Mouse (Mus musculus) heart, embryonic 14.5 days (tissue): ENCODE measurements around the gene Hspd1. TPM values are rescaled to one million over a fixed set of nuclear protein-coding genes. Genes with fewer than 3 reads are reported as not detected.
"Not testable (repeated sequence)": the region's sequence is repeated elsewhere in the genome, so short reads cannot be mapped to it uniquely, and the experiment has no call there.

ENCODE experiments used
- ATAC-seq: fragments of 200-750 bp; cut with Nextera tagmentation; 2 replicates; pipeline ENCODE4 v1.8.0; 2017; ENCODE audit warnings: low read depth, moderate TSS enrichment; ENCODE audit not compliant: insufficient number of reproducible peaks, insufficient read depth, low FRiP score
- H3K27ac ChIP-seq, 2 experiments: fragments of 200-500 bp in 1 of 2; fragments of 300-500 bp in 1 of 2; sonication (generic) in 1 of 2; replicated peaks in 1 of 2; 2 replicates each; pipeline ENCODE4 v1.5.1; 2012 to 2014; ENCODE audit warnings: low read depth in 2 of 2, low read length in 2 of 2, control low read depth in 1 of 2, mild to moderate bottlenecking in 1 of 2, mixed read lengths in 1 of 2; ENCODE audit not compliant: control insufficient read depth in 1 of 2, insufficient read depth in 1 of 2
- H3K27me3 ChIP-seq: fragments of 300-500 bp; sonication (generic); 2 replicates; pipeline ENCODE4 v1.6.1; 2014; ENCODE audit warnings: mild to moderate bottlenecking, low read length, control low read depth; ENCODE audit not compliant: control insufficient read depth, insufficient read depth
- H3K36me3 ChIP-seq: fragments of 300-500 bp; sonication (generic); 2 replicates; pipeline ENCODE4 v1.6.1; 2014; ENCODE audit warnings: mild to moderate bottlenecking, control low read depth, low read length, mixed read lengths; ENCODE audit not compliant: control insufficient read depth, insufficient read depth
- H3K4me1 ChIP-seq, 2 experiments: fragments of 200-500 bp in 1 of 2; fragments of 300-500 bp in 1 of 2; sonication (generic) in 1 of 2; 2 replicates each; pipeline ENCODE4 v1.6.1; 2012 to 2014; ENCODE audit warnings: low read length in 2 of 2, control low read depth in 1 of 2, mixed read lengths in 1 of 2; ENCODE audit not compliant: control insufficient read depth in 2 of 2, insufficient read depth in 2 of 2
- H3K4me2 ChIP-seq: fragments of 300-500 bp; sonication (generic); 2 replicates; pipeline ENCODE4 v1.6.1; 2014; ENCODE audit warnings: mild to moderate bottlenecking, low read length
- H3K4me3 ChIP-seq, 2 experiments: fragments of 200-500 bp in 1 of 2; fragments of 300-500 bp in 1 of 2; sonication (generic) in 1 of 2; 2 replicates each; pipeline ENCODE4 v1.5.1; 2012 to 2014; ENCODE audit warnings: low read length in 2 of 2, mild to moderate bottlenecking in 2 of 2, control low read depth in 1 of 2, low read depth in 1 of 2, moderate library complexity in 1 of 2; ENCODE audit not compliant: control insufficient read depth in 1 of 2, insufficient read depth in 1 of 2
- H3K9ac ChIP-seq: fragments of 300-500 bp; sonication (generic); 2 replicates; pipeline ENCODE4 v1.6.1; 2014; ENCODE audit warnings: mild to moderate bottlenecking, low read length
- H3K9me3 ChIP-seq: fragments of 300-500 bp; sonication (generic); 2 replicates; pipeline ENCODE4 v1.6.1; 2016; ENCODE audit warnings: low read length, control low read depth; ENCODE audit not compliant: control insufficient read depth
- WGBS: fragments of 180-500 bp; shearing (Covaris S2); extraction: QIAGEN DNeasy Blood & Tissue Kit; methylation state at CpG from one replicate; pipeline ENCODE4 v1.1.7; 2014; 5-methylcytosine and 5-hydroxymethylcytosine counted together
- polyA plus RNA-seq: library from polyadenylated mRNA; unstranded; fragments of >200 nt; fragmentation: Nextera tagmentation; extraction: Ambion mirVana; gene quantifications from 2 replicates; pipeline ENCODE4 v1.2.1, GENCODE M21; 2014

Hspd1 gene
- polyA plus RNA-seq, 1 experiment from 2014 or later = 380 TPM

DNA sequence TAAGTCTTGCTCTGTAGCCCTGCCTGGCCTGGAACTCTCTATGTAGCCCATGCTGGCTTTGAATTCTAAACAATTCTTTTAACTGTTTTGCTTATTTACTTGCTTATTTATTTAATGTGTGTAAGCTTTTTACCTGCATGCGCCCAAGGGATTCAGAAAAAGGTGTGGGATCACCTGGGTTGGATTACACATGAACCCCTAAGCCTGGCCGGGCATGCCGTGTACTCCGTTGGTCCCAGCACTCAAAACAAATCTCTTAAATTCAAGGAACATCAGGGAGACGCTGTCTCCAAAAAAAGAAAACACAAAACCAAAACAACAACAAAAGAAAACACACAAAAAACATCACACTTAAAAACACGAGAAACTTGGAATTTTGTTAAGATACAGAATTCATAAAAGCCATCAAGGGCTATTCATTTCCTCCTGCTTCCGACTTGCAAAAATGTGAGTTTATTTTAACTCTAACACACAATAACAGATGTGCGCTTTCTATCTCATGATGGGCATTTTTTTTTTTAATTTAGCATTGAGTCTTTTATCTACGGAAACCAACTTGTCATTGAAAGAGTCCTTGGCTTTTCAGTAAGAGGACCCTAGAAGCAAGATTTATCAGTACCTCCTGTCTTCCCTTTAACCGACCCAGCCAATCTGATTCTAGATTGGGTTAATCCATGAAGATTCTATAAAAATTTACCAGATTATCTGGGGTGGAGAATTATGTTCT is 42.3 kb upstream of the Hspd1 start:
- Histone ChIP-seq H3K4me1 (peaks cover 0 to 15% of the 10 kb centered on the region in 2 experiments; a peak in 2 of 4 replicates), H3K27me3 (no peaks in the 10 kb centered on the region), H3K9me3 (no peaks in the 10 kb centered on the region), H3K9ac (peak overlapping the region; percentile 99), H3K4me3 (peak overlapping the region; percentile 50 to 96), H3K36me3 (0 out of 2 replicates have a peak, but pooled peaks cover 3% of the 10 kb centered on the region), H3K27ac (peak overlapping the region; percentile 68 to 98), H3K4me2 (peak overlapping the region; percentile 78)
- ATAC-seq = no peak
- 68% methylated on average over 10 of the region's 10 CpGs for WGBS

DNA sequence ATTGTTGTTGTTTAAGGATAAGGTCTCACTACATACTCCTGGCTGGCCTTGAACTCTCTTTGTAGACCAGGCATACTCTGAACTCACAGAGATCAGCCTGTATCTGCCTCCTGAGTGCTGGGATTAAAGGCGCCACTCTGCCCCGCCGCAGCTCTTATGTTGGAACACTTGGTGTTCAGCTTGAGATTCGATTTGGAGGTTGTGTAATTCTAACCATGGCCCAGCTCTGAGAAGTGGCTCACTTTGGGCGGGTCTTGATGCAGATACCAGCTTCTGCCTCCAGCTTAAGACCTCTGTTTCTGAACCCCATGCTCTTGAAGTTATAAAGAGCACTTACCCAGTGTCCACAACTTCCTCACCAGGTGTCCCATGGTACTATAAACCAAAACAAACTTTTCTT is 41.7 kb upstream of the Hspd1 start:
- no peaks in the 10 kb centered on the region for H3K9me3 ChIP-seq
- WGBS = 86% methylated on average over 5 of the region's 5 CpGs
- H3K27me3 ChIP-seq = no peaks in the 10 kb centered on the region
- H3K4me2 ChIP-seq = no peak overlapping the region
- no peak for ATAC-seq
- 0 out of 2 replicates have a peak, but pooled peaks cover 3% of the 10 kb centered on the region for H3K36me3 ChIP-seq
- H3K4me3 ChIP-seq = no peak overlapping the region
- H3K27ac ChIP-seq = no peak overlapping the region
- no peak overlapping the region for H3K9ac ChIP-seq
- peaks cover 0 to 15% of the 10 kb centered on the region in 2 experiments; a peak in 2 of 4 replicates for H3K4me1 ChIP-seq

DNA sequence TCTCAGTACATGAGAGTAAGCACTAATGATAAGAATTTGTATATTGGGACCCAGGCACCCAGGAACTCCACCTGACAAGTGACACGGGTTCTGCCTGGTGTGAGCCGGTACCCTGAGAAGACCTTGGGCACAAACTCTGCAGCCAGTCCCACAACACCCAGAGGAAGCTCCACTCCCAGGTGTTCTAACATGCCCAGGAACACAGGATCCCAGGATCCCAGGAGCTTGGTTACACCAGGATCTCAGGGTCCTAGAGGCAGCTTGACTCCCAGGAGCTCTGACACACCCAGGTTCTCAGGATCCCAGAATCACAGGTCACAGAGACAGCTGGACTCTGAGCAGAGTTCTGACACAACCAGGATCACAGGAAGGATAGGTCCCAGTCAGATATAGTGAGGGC is 36.1 kb upstream of the Hspd1 start:
- H3K36me3 ChIP-seq, ATAC-seq, H3K4me2 ChIP-seq, H3K9me3 ChIP-seq, H3K4me1 ChIP-seq, H3K27ac ChIP-seq, H3K27me3 ChIP-seq, H3K9ac ChIP-seq, H3K4me3 ChIP-seq: not testable (repeated sequence)
- WGBS = 86% methylated on average over 2 of the region's 2 CpGs

DNA sequence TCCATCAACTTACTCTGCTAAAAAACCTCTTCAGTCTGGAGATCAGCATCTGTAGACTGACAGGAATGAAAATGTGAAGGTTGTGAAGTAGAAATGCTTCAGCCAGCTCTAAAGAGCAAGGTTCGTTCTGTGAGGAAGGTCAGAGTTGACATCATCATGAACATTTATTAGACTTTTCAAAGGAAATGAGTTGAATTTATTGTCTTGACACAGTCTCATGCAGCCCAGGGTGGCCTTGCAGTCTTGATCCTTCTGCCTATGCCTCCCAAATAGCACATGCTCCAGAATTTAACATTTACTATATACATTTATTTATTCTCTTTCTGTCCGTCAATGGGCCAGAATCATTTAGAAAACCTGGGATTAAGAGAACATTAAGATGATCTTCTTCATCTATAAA is 35.5 kb upstream of the Hspd1 start:
- Histone ChIP-seq H3K27ac (no peak overlapping the region), H3K9ac (no peak overlapping the region), H3K27me3 (no peaks in the 10 kb centered on the region), H3K4me1 (no peaks in the 10 kb centered on the region), H3K4me2 (no peak overlapping the region), H3K4me3 (no peak overlapping the region), H3K36me3 (no peaks in the 10 kb centered on the region), H3K9me3 (peaks cover 5% of the 10 kb centered on the region; the same call in 1 of the 2 replicates)
- no peak for ATAC-seq
- WGBS = 86% methylated on average over 2 of the region's 2 CpGs

DNA sequence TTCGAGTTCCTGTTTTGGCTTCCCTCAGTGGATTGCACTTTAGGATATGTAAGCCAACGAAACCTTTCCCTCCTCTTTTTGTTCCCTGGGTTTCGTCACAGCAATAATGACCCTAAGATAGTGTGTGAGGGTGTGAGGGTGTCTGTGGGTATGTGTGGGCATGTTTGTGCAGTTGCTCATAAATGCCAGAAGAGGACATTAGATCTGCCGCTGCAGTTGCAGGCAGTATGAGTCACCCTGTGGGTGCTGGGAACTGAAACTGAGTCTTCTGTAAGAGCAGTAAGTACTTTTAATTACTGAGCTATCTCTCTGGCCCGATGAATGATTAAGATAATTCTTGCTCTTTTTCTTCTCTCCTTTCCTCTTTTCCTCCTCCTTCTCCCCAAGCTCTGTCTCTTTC is 35.0 kb upstream of the Hspd1 start:
- Histone ChIP-seq H3K4me3 (no peak overlapping the region), H3K4me2 (no peak overlapping the region), H3K9ac (no peak overlapping the region), H3K27ac (no peak overlapping the region), H3K36me3 (no peaks in the 10 kb centered on the region), H3K4me1 (no peaks in the 10 kb centered on the region), H3K27me3 (no peaks in the 10 kb centered on the region), H3K9me3 (peaks cover 5% of the 10 kb centered on the region; the same call in 1 of the 2 replicates)
- no peak for ATAC-seq
- 83% methylated on average over 5 of the region's 5 CpGs for WGBS

DNA sequence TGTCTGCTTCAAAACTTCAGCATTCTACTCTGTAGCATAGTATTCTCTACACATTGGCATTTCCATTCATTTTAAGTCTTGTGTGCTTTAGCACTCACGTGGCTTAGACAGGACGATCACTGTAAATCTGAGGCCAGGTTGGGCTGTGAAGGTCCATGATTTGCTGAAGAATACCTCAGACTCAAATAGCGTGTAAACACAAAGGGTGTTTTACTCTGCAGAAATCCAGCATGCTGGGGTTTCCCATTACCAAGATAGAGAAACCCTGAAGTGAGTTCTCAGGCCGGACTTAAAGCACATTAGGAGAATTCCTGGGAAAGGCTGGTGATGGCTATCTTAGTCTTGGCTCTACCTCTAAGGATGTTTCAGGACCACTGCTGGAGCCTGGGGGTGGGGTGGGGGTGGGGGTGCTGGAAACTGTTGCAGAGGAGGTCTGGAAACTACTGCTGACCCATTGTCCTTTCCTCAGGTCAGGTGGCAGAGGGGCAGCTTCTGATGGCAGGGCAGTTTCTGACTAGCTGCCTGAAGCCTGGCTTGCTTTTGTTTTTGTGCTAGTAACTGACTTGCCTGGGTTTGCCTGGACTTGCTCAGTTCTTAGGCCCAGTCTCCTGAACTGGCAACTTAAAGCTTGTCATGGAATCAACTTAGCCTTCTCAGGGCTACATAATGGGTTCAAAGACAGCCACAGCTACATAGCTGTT is 21.2 kb upstream of the Hspd1 start:
- Histone ChIP-seq H3K27me3 (no peaks in the 10 kb centered on the region), H3K9ac (no peak overlapping the region), H3K27ac (no peak overlapping the region), H3K4me1 (no peaks in the 10 kb centered on the region), H3K36me3 (no peaks in the 10 kb centered on the region), H3K4me2 (no peak overlapping the region), H3K4me3 (no peak overlapping the region), H3K9me3 (peaks cover 4% of the 10 kb centered on the region; the same call in 1 of the 2 replicates)
- 87% methylated on average over 4 of the region's 4 CpGs for WGBS
- ATAC-seq = no peak

DNA sequence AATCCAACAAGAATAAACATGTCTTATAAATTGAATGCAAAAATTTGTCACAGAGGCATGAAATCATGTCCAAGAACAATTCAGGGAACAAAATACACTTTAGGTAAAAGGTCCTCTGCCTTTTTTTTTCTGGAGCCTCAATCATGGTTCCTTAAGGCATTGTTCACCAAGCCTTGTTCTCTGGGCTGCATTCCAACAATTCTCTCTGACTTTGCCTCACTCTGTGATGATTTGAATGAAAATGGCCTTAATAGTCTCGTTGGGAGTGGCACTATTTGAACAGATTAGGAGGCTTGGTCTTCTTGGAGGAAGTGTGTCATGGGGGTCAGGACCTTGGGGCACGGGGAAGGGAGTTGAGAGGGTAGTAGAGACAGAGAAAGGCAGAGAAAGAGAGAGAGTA is 20.4 kb upstream of the Hspd1 start:
- Histone ChIP-seq H3K36me3 (no peaks in the 10 kb centered on the region), H3K9ac (no peak overlapping the region), H3K27ac (no peak overlapping the region), H3K4me1 (no peaks in the 10 kb centered on the region), H3K4me3 (no peak overlapping the region), H3K27me3 (no peaks in the 10 kb centered on the region), H3K4me2 (no peak overlapping the region), H3K9me3 (peaks cover 4% of the 10 kb centered on the region; the same call in 1 of the 2 replicates)
- no peak for ATAC-seq
- 42% methylated on average over 2 of the region's 2 CpGs for WGBS
